Mouse (Mus musculus) lung, adult 2 months (tissue): ENCODE data around the gene Nkain2.

ENCODE experiments used
- CTCF ChIP-seq: fragments of 200-500 bp; IDR thresholded peaks from 2 replicates; pipeline ENCODE4 v1.5.1; 2011; ENCODE audit warnings: mild to moderate bottlenecking, low read length, control low read depth; ENCODE audit not compliant: insufficient read depth
- POLR2A ChIP-seq: fragments of 200-500 bp; IDR thresholded peaks from 2 replicates; pipeline ENCODE4 v1.6.1; 2011; ENCODE audit warnings: low read depth, mild to moderate bottlenecking, control low read depth, low read length, borderline replicate concordance; ENCODE audit errors: extremely low read depth

GRCm38 (mm10) chr10:32301024-32301597 lies 589.2 kb downstream of the Nkain2 start:
- no peak for TF ChIP-seq POLR2A
- TF ChIP-seq CTCF, result no peak
